Mouse (Mus musculus): ENCODE data around the gene Pmf1. TPM values are rescaled to one million over a fixed set of nuclear protein-coding genes. Genes with fewer than 3 reads are reported as not detected.

The Pmf1 gene
- polyA plus RNA-seq, 1 experiment from 2014 or later = 130 TPM

DNA sequence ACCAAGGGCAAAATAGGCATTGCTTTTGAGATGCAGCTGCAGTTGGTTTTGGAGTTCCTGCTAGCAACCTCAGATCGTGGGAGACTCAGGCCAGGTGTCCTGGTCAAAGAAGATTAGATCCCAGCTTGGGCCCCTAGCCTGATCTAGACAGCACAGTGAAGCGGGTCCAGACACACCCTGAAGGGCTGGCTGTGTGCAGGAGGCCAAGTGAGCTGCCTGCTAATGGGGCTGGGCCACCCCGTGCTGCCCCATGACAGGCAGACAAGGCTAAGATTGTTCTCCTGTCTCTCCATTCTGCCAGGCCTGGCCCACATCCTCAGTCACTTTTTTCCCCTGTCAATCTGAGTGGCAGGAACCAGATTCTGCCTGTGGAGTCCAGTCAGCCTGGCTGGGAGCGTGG is 46.4 kb downstream of the Pmf1 start:
- Histone ChIP-seq H3K4me3 (no peak overlapping the region), H3K4me2 (replicated peaks) (no peak overlapping the region), H3K27me3 (peaks cover 25% of the 10 kb centered on the region), H3K9ac (no peak overlapping the region), H3K36me3 (peaks cover 38% of the 10 kb centered on the region), H3K27ac (no peak overlapping the region), H3K4me1 (no peaks in the 10 kb centered on the region), H3K9me3 (no peaks in the 10 kb centered on the region)
- 42% methylated on average over 4 of the region's 4 CpGs for WGBS
- ATAC-seq (ENCODE audit: insufficient number of reproducible peaks, insufficient read depth, low FRiP score, low TSS enrichment) = no peak

DNA sequence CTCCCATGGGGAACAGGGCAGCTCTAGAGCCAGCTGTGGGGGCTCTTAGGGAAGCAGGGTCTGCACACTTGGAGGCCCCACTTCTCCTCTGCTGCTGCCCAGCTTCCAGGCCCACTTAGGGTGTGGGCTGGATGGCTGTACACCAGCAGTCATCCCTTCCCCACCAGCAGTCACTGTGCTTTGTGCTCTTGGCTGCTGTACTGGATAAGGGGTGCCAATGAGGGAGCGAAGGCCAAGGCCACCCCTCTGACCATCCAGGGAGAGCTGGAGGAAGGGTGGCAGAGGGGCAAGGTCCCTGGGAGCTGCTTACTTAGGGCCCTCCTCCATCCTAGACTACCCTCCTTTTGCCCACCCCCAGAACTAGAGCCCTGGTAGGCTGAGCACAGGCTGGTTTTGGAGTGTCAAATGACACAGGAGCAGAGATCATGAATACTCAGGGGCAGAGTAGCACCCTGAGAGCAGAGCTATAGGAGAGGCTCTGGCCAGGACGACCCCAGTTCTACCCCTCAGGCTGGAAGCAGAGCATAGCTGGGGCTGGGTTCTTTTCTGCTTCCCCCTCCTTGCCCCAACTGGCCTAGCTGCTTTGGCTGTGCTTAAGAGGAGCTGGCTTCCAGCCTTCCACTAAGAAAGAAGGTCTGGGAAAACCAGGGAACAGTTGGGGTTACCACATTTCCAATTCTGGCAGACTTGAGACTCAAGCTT is 48.4 kb downstream of the Pmf1 start:
- H3K4me1 ChIP-seq = no peaks in the 10 kb centered on the region
- ATAC-seq (ENCODE audit: insufficient number of reproducible peaks, insufficient read depth, low FRiP score, low TSS enrichment) = no peak
- H3K4me3 ChIP-seq = no peak overlapping the region
- H3K27me3 ChIP-seq = peaks cover 25% of the 10 kb centered on the region
- no peak overlapping the region for H3K27ac ChIP-seq
- peaks cover 56% of the 10 kb centered on the region for H3K36me3 ChIP-seq
- no peak overlapping the region for H3K9ac ChIP-seq
- H3K9me3 ChIP-seq = no peaks in the 10 kb centered on the region
- WGBS = 91% methylated on average over 2 of the region's 2 CpGs
- H3K4me2 ChIP-seq (replicated peaks) = no peak overlapping the region

GRCm38 (mm10) chr3:88361096-88361495 is 49.0 kb downstream of the Pmf1 start:
- no peak overlapping the region for H3K27ac ChIP-seq
- H3K36me3 ChIP-seq = peaks cover 63% of the 10 kb centered on the region
- H3K27me3 ChIP-seq = peaks cover 21% of the 10 kb centered on the region
- WGBS = 81% methylated on average over 6 of the region's 6 CpGs
- no peak overlapping the region for H3K9ac ChIP-seq
- H3K4me3 ChIP-seq = no peak overlapping the region
- no peak overlapping the region for H3K4me2 ChIP-seq (replicated peaks)
- no peaks in the 10 kb centered on the region for H3K9me3 ChIP-seq
- ATAC-seq (ENCODE audit: insufficient number of reproducible peaks, insufficient read depth, low FRiP score, low TSS enrichment) = no peak
- no peaks in the 10 kb centered on the region for H3K4me1 ChIP-seq

- Histone ChIP-seq H3K4me2 (replicated peaks) (no peak overlapping the region), H3K9ac (no peak overlapping the region), H3K27me3 (peaks cover 10% of the 10 kb centered on the region), H3K36me3 (peaks cover 74% of the 10 kb centered on the region), H3K9me3 (no peaks in the 10 kb centered on the region), H3K4me3 (no peak overlapping the region), H3K4me1 (no peaks in the 10 kb centered on the region), H3K27ac (peak overlapping the region; percentile 48; the same call in 1 of the 2 replicates)
- no peak for ATAC-seq (ENCODE audit: insufficient number of reproducible peaks, insufficient read depth, low FRiP score, low TSS enrichment)
- WGBS = 38% methylated on average over 3 of the region's 3 CpGs
Measured at GRCm38 (mm10) chr3:88359989-88360388, 50.1 kb downstream of the Pmf1 start.

GRCm38 (mm10) chr3:88359584-88359983 is 50.5 kb downstream of the Pmf1 start:
- 71% methylated on average over 5 of the region's 5 CpGs for WGBS
- H3K4me1 ChIP-seq = no peaks in the 10 kb centered on the region
- no peak overlapping the region for H3K9ac ChIP-seq
- H3K4me3 ChIP-seq = no peak overlapping the region
- no peak overlapping the region for H3K4me2 ChIP-seq (replicated peaks)
- peaks cover 6% of the 10 kb centered on the region for H3K27me3 ChIP-seq
- peak overlapping the region; percentile 37; the same call in 1 of the 2 replicates for H3K27ac ChIP-seq
- no peaks in the 10 kb centered on the region for H3K9me3 ChIP-seq
- ATAC-seq (ENCODE audit: insufficient number of reproducible peaks, insufficient read depth, low FRiP score, low TSS enrichment) = no peak
- peaks cover 78% of the 10 kb centered on the region for H3K36me3 ChIP-seq

GRCm38 (mm10) chr3:88354396-88355165 is 55.5 kb downstream of the Pmf1 start:
- Histone ChIP-seq H3K27me3 (no peaks in the 10 kb centered on the region), H3K9me3 (no peaks in the 10 kb centered on the region), H3K4me2 (replicated peaks) (no peak overlapping the region), H3K4me1 (no peaks in the 10 kb centered on the region), H3K9ac (no peak overlapping the region), H3K27ac (no peak overlapping the region), H3K4me3 (no peak overlapping the region), H3K36me3 (peaks cover 96% of the 10 kb centered on the region)
- ATAC-seq (ENCODE audit: insufficient number of reproducible peaks, insufficient read depth, low FRiP score, low TSS enrichment) = no peak
- 90% methylated on average over 8 of the region's 8 CpGs for WGBS

GRCm38 (mm10) chr3:88352907-88353306 is 57.2 kb downstream of the Pmf1 start:
- 96% methylated on average over 9 of the region's 9 CpGs for WGBS

DNA sequence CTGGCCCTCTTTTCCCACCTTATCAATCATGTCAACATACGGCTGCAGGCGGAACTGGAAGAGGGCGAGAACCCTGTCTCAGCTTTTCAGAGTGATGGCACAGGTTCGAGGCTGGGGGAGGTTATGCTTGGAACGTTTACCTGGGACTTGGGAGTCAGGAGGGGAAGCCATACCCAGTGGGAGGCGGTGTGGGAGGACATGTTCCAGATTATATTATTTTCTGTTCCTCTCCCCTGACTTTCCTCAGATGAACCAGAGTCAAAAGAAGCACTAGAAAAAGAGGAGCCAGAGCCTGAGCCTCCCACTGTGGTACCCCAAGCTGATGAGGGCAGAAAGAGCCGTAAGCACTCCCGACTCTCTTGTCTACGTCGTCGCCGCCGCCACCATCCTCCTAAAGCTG is 59.4 kb downstream of the Pmf1 start:
- Histone ChIP-seq H3K4me2 (replicated peaks) (no peak overlapping the region), H3K9me3 (no peaks in the 10 kb centered on the region), H3K27me3 (no peaks in the 10 kb centered on the region), H3K27ac (no peak overlapping the region), H3K4me1 (no peaks in the 10 kb centered on the region), H3K36me3 (peaks cover 94% of the 10 kb centered on the region), H3K9ac (no peak overlapping the region), H3K4me3 (no peak overlapping the region)
- no peak for ATAC-seq (ENCODE audit: insufficient number of reproducible peaks, insufficient read depth, low FRiP score, low TSS enrichment)
- WGBS = 94% methylated on average over 13 of the region's 13 CpGs

More at GRCm38 (mm10) chr3:88352907-88353306, 57.2 kb downstream of the Pmf1 start:
- Histone ChIP-seq H3K4me2 (replicated peaks) (no peak overlapping the region), H3K4me1 (no peaks in the 10 kb centered on the region), H3K4me3 (no peak overlapping the region), H3K36me3 (peaks cover 94% of the 10 kb centered on the region), H3K27me3 (no peaks in the 10 kb centered on the region), H3K9ac (no peak overlapping the region), H3K27ac (no peak overlapping the region), H3K9me3 (no peaks in the 10 kb centered on the region)
- no peak for ATAC-seq (ENCODE audit: insufficient number of reproducible peaks, insufficient read depth, low FRiP score, low TSS enrichment)

Small RNAs within 50 kb of the gene (microRNA-seq; reads per million reads assigned to microRNA genes)
- not detected for gene Mir7011

Other genes starting within 250 kb of the Pmf1 start
- gene Rhbg, start 155.6 kb downstream of the Pmf1 start, polyA plus RNA-seq (2016; fragmentation: Nextera tagmentation; extraction: Ambion mirVana) = 0.64 and 1.3 TPM in 2 replicates
- gene Gm38392, start 123.1 kb downstream of the Pmf1 start, polyA plus RNA-seq (2016; fragmentation: Nextera tagmentation; extraction: Ambion mirVana) = not detected in 2 replicates
- gene Tsacc, start 113.3 kb downstream of the Pmf1 start, polyA plus RNA-seq (2016; fragmentation: Nextera tagmentation; extraction: Ambion mirVana) = 16.1 and 16.9 TPM in 2 replicates
- gene Cct3, start 113.2 kb downstream of the Pmf1 start, polyA plus RNA-seq (2016; fragmentation: Nextera tagmentation; extraction: Ambion mirVana) = 600 and 614 TPM in 2 replicates
- gene Glmp, start 85.3 kb downstream of the Pmf1 start, polyA plus RNA-seq (2016; fragmentation: Nextera tagmentation; extraction: Ambion mirVana) = 169 and 174 TPM in 2 replicates
- gene Tmem79, start 74.2 kb downstream of the Pmf1 start, polyA plus RNA-seq (2016; fragmentation: Nextera tagmentation; extraction: Ambion mirVana) = 4.5 and 4.8 TPM in 2 replicates
- 65.1 and 74.4 TPM in 2 replicates for gene Smg5, start 74.1 kb downstream of the Pmf1 start, polyA plus RNA-seq (2016; fragmentation: Nextera tagmentation; extraction: Ambion mirVana)
- gene Paqr6, start 45.7 kb downstream of the Pmf1 start, polyA plus RNA-seq (2016; fragmentation: Nextera tagmentation; extraction: Ambion mirVana) = 2.8 and 3.3 TPM in 2 replicates
- gene Bglap3, start 37.6 kb downstream of the Pmf1 start, polyA plus RNA-seq (2016; fragmentation: Nextera tagmentation; extraction: Ambion mirVana) = 0.17 TPM in 1 of 2 replicates, not detected in the other
- gene Bglap2, start 31.6 kb downstream of the Pmf1 start, polyA plus RNA-seq (2016; fragmentation: Nextera tagmentation; extraction: Ambion mirVana) = not detected in 2 replicates
- not detected in 2 replicates for gene Bglap, start 25.9 kb downstream of the Pmf1 start, polyA plus RNA-seq (2016; fragmentation: Nextera tagmentation; extraction: Ambion mirVana)
- 17.0 and 17.3 TPM in 2 replicates for gene Slc25a44, start 14.8 kb upstream of the Pmf1 start, polyA plus RNA-seq (2016; fragmentation: Nextera tagmentation; extraction: Ambion mirVana)
- gene Sema4a, start 50.9 kb upstream of the Pmf1 start, polyA plus RNA-seq (2016; fragmentation: Nextera tagmentation; extraction: Ambion mirVana) = 7.5 and 9.0 TPM in 2 replicates
- 109 and 113 TPM in 2 replicates for gene Lmna, start 99.6 kb upstream of the Pmf1 start, polyA plus RNA-seq (2016; fragmentation: Nextera tagmentation; extraction: Ambion mirVana)
- gene Mex3a, start 122.1 kb upstream of the Pmf1 start, polyA plus RNA-seq (2016; fragmentation: Nextera tagmentation; extraction: Ambion mirVana) = 36.3 and 37.7 TPM in 2 replicates
- 4.0 and 5.5 TPM in 2 replicates for gene Rab25, start 138.0 kb upstream of the Pmf1 start, polyA plus RNA-seq (2016; fragmentation: Nextera tagmentation; extraction: Ambion mirVana)
- gene Lamtor2, start 142.7 kb upstream of the Pmf1 start, polyA plus RNA-seq (2016; fragmentation: Nextera tagmentation; extraction: Ambion mirVana) = 144 and 146 TPM in 2 replicates
- 57.5 and 63.7 TPM in 2 replicates for gene Ubqln4, start 143.4 kb upstream of the Pmf1 start, polyA plus RNA-seq (2016; fragmentation: Nextera tagmentation; extraction: Ambion mirVana)
- 184 and 185 TPM in 2 replicates for gene Ssr2, start 165.5 kb upstream of the Pmf1 start, polyA plus RNA-seq (2016; fragmentation: Nextera tagmentation; extraction: Ambion mirVana)
- 117 and 123 TPM in 2 replicates for gene Arhgef2, start 195.6 kb upstream of the Pmf1 start, polyA plus RNA-seq (2016; fragmentation: Nextera tagmentation; extraction: Ambion mirVana)
- gene Rxfp4, start 242.8 kb upstream of the Pmf1 start, polyA plus RNA-seq (2016; fragmentation: Nextera tagmentation; extraction: Ambion mirVana) = not detected in 2 replicates